Mouse (Mus musculus) liver, embryonic 18 days (tissue): ENCODE results near the gene Pik3r6. TPM values are rescaled to one million over a fixed set of nuclear protein-coding genes. Genes with fewer than 3 reads are reported as not detected.

Experiments used
- polyA plus RNA-seq: library from polyadenylated mRNA; depleted of rRNA; stranded (reverse); fragments of >200 nt; gene quantifications from 2 replicates; pipeline ENCODE4 v1.2.3, GENCODE M21; 2012; rRNA removed

Pik3r6 gene
- 2.2 and 2.8 TPM in 2 replicates for polyA plus RNA-seq

GRCm38 (mm10) chr11:68502902-68503629, at the start of gene Pik3r6:
Gene Pik3r6 (plus strand): TSS chr11:68503019.

GRCm38 (mm10) chr11:68555918-68556584, 53.2 kb downstream of the Pik3r6 start, which contains the start of gene Mfsd6l:
Gene Mfsd6l (plus strand): TSS chr11:68556186.

GRCm38 (mm10) chr11:68586721-68587120, 83.9 kb downstream of the Pik3r6 start, which contains the start of gene Ccdc42:
Gene Ccdc42 (plus strand): TSS chr11:68587021.

Other genes starting within 250 kb of the Pik3r6 start
- 0.42 and 0.52 TPM in 2 replicates for gene Ntn1, start 102.2 kb upstream of the Pik3r6 start, polyA plus RNA-seq
- gene Pik3r5, start 70.9 kb upstream of the Pik3r6 start, polyA plus RNA-seq = 1.3 and 1.7 TPM in 2 replicates
- 0.08 and 0.09 TPM in 2 replicates for gene Mfsd6l, start 53.2 kb downstream of the Pik3r6 start, polyA plus RNA-seq
- 0.05 TPM in 1 of 2 replicates, not detected in the other for gene Ccdc42, start 84.0 kb downstream of the Pik3r6 start, polyA plus RNA-seq
- 13.4 and 14.8 TPM in 2 replicates for gene Myh10, start 188.5 kb downstream of the Pik3r6 start, polyA plus RNA-seq